Mouse (Mus musculus) midbrain, embryonic 14.5 days (tissue): ENCODE data around the gene Gramd1b. TPM values are rescaled to one million over a fixed set of nuclear protein-coding genes. Genes with fewer than 3 reads are reported as not detected.

Experiments used
- ATAC-seq: fragments of 200-750 bp; cut with Nextera tagmentation; 2 replicates; pipeline ENCODE4 v1.8.0; 2017; ENCODE audit warnings: moderate number of reproducible peaks, moderate library complexity; ENCODE audit not compliant: low FRiP score, low TSS enrichment
- DNase-seq: peaks from one replicate; pipeline ENCODE4 v3.0.0-alpha.2; 2015
- H3K27ac ChIP-seq: fragments of 300-500 bp; sonication (generic); replicated peaks from 2 replicates; pipeline ENCODE4 v1.5.1; 2014; ENCODE audit warnings: mild to moderate bottlenecking, low read depth, low read length, moderate library complexity
- H3K27me3 ChIP-seq: fragments of 300-500 bp; sonication (generic); 2 replicates; pipeline ENCODE4 v1.6.1; 2014; ENCODE audit warnings: low read length, control low read depth, mixed read lengths; ENCODE audit not compliant: control insufficient read depth, insufficient read depth
- H3K36me3 ChIP-seq: fragments of 300-500 bp; sonication (generic); 2 replicates; pipeline ENCODE4 v1.6.1; 2014; ENCODE audit warnings: low read length, control low read depth; ENCODE audit not compliant: control insufficient read depth, insufficient read depth
- H3K4me1 ChIP-seq: fragments of 300-500 bp; sonication (generic); 2 replicates; pipeline ENCODE4 v1.6.1; 2014; ENCODE audit warnings: mild to moderate bottlenecking, antibody characterized with exemption, low read length, control low read depth; ENCODE audit not compliant: control insufficient read depth, insufficient read depth
- H3K4me2 ChIP-seq: fragments of 300-500 bp; sonication (generic); 2 replicates; pipeline ENCODE4 v1.6.1; 2014; ENCODE audit warnings: mild to moderate bottlenecking, low read length, moderate library complexity
- H3K4me3 ChIP-seq: fragments of 300-500 bp; sonication (generic); replicated peaks from 2 replicates; pipeline ENCODE4 v1.5.1; 2014; ENCODE audit warnings: low read depth, low read length
- H3K9ac ChIP-seq: fragments of 300-500 bp; sonication (generic); replicated peaks from 2 replicates; pipeline ENCODE4 v1.6.1; 2014; ENCODE audit warnings: mild to moderate bottlenecking, low read length, moderate library complexity
- H3K9me3 ChIP-seq: fragments of 300-500 bp; sonication (generic); 2 replicates; pipeline ENCODE4 v1.6.1; 2016; ENCODE audit warnings: low read length, control low read depth, mixed read lengths; ENCODE audit not compliant: control insufficient read depth
- WGBS: fragments of 180-500 bp; shearing (Covaris S2); extraction: QIAGEN DNeasy Blood & Tissue Kit; methylation state at CpG from one replicate; pipeline ENCODE4 v1.1.7; 2014; 5-methylcytosine and 5-hydroxymethylcytosine counted together
- polyA plus RNA-seq: library from polyadenylated mRNA; unstranded; fragments of >200 nt; fragmentation: Nextera tagmentation; extraction: Ambion mirVana; gene quantifications from 2 replicates; pipeline ENCODE4 v1.2.1, GENCODE M21; 2014

Gene Gramd1b
- polyA plus RNA-seq, 1 experiment from 2014 or later: 11.3 TPM

DNA sequence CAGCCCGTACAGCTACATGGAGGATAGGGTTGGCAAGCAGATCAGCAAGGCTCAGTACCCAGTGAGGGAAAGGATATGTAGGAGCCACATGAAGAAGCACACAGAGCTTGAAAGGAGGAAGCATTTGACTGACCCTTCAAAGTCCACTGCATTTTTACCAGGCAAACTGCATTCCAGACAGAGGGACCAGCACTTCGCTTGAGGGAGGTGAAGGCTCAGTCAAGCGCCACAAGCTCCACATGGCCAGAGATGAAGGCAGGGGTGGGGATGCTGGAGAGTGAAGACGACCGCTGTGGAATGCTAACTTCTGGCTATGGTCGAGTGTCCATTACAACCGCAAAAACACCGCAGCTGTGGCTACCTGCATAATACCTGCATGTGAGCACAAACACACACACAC, 100.2 kb downstream of the Gramd1b start:
- Histone ChIP-seq H3K27ac (no peak overlapping the region), H3K27me3 (no peaks in the 10 kb centered on the region), H3K36me3 (no peaks in the 10 kb centered on the region), H3K4me3 (no peak overlapping the region), H3K9ac (no peak overlapping the region), H3K4me2 (no peak overlapping the region), H3K4me1 (no peaks in the 10 kb centered on the region), H3K9me3 (no peaks in the 10 kb centered on the region)
- DNase-seq (no peak), ATAC-seq (no peak)
- 85% methylated on average over 8 of the region's 8 CpGs for WGBS

DNA sequence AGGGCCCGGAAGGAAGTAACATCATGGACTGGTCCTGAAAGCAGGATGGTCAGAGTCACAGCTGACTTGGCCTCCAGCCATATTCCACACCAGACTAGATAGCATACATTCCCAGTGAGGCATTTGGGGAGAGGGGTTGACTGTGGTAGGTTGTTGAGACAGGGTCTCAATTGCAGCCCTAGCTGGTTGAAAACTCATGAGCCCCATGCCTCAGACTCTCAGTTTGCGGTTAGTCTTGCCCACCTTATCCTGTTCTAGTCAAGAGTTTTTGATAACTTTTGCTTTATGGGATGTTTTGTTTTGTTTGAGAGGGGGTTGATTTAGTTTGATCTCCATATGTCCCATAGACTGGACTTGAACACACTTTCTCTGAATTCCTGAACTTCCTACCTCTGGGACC, 103.5 kb downstream of the Gramd1b start:
- Histone ChIP-seq H3K36me3 (no peaks in the 10 kb centered on the region), H3K4me1 (no peaks in the 10 kb centered on the region), H3K27me3 (no peaks in the 10 kb centered on the region), H3K9me3 (no peaks in the 10 kb centered on the region), H3K4me2 (no peak overlapping the region), H3K9ac (no peak overlapping the region), H3K27ac (no peak overlapping the region), H3K4me3 (no peak overlapping the region)
- DNase-seq (no peak), ATAC-seq (no peak)
- 89% methylated on average over 2 of the region's 2 CpGs for whole genome bisulfite sequencing

DNA sequence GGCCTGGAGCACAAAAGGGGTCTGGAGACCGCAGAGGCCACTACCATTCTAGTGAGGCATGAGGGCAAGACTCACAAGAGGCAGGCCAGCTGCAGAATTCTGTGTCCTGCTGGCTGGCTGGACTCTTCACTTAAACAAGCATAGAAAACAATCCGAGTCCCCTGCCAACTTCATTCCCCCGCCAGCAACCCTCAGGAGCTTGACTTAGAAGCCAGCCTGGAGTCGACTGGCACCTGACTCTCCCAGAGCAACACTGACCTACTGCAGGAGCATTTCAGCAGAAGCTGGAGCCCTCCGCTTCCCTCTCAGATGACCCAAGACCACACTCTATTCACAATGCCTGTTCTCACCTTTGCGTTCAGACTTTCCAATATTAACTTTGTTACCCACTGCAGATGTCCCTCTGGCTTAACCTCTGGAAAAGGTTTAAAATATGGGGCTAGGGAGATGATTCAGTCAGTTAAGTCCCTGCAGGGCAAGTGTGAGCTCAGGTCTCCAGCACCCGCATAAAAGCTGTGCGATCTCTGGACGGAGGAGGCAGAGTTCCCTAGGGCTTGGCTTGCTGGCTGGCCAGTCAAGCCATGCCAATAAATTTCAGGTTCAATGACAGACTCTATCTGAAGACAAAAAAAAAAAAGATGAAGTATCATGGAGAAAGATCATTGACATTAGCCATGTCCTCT, 104.8 kb downstream of the Gramd1b start:
- no peak for ATAC-seq
- Histone ChIP-seq H3K27ac (no peak overlapping the region), H3K36me3 (no peaks in the 10 kb centered on the region), H3K9ac (no peak overlapping the region), H3K4me2 (no peak overlapping the region), H3K9me3 (no peaks in the 10 kb centered on the region), H3K4me1 (no peaks in the 10 kb centered on the region), H3K4me3 (no peak overlapping the region), H3K27me3 (no peaks in the 10 kb centered on the region)
- DNase-seq: no peak
- 88% methylated on average over 9 of the region's 9 CpGs for WGBS

DNA sequence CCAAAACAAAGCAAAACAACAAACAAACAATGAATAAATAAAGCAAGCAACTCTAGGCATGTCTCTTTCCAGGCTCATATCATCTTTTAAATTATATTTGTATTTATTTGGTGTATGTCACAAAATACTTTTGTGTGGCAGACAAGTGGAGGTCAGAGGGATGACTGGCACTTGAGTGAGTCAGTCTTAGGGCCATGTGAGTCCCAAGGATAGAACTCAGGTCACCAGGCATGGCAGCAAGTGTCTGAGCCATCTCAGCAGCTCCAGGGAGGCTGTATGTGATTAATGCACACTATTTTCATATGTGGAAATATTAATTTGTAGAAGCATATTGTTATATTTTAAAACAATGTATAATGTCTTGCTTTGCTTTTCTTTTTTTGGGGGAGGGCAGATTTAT, 106.3 kb downstream of the Gramd1b start:
- Histone ChIP-seq H3K9me3 (no peaks in the 10 kb centered on the region), H3K4me1 (no peaks in the 10 kb centered on the region), H3K9ac (no peak overlapping the region), H3K4me3 (no peak overlapping the region), H3K27me3 (no peaks in the 10 kb centered on the region), H3K27ac (no peak overlapping the region), H3K36me3 (no peaks in the 10 kb centered on the region), H3K4me2 (no peak overlapping the region)
- no peak for DNase-seq
- ATAC-seq: no peak

DNA sequence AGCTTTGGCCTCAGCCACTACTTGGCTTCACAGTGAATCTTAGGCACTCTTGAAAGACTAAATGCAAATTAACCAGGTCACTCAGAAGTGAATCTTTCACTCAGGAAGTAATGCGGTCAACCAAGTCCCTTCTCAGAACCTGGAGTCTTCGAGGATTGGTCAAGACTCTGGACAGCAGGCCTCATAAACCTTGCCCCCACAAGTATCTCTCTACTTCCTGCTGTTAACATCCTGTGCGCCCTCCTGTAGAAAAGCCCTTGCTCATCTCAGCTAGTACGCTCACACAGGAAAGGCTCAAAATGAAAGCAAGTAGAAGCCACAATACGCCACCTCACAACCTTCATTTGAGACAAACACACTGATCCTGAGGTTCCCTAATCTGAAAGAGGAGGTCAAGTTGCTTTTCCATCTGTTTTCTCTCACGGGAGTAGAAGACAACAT, 107.7 kb downstream of the Gramd1b start:
- no peak overlapping the region for H3K4me3 ChIP-seq
- WGBS: 91% methylated on average over 6 of the region's 6 CpGs
- no peaks in the 10 kb centered on the region for H3K4me1 ChIP-seq
- H3K9me3 ChIP-seq: no peaks in the 10 kb centered on the region
- ATAC-seq: no peak
- no peak overlapping the region for H3K9ac ChIP-seq
- no peaks in the 10 kb centered on the region for H3K36me3 ChIP-seq
- no peak overlapping the region for H3K4me2 ChIP-seq
- DNase-seq: no peak
- H3K27ac ChIP-seq: no peak overlapping the region
- H3K27me3 ChIP-seq: no peaks in the 10 kb centered on the region

DNA sequence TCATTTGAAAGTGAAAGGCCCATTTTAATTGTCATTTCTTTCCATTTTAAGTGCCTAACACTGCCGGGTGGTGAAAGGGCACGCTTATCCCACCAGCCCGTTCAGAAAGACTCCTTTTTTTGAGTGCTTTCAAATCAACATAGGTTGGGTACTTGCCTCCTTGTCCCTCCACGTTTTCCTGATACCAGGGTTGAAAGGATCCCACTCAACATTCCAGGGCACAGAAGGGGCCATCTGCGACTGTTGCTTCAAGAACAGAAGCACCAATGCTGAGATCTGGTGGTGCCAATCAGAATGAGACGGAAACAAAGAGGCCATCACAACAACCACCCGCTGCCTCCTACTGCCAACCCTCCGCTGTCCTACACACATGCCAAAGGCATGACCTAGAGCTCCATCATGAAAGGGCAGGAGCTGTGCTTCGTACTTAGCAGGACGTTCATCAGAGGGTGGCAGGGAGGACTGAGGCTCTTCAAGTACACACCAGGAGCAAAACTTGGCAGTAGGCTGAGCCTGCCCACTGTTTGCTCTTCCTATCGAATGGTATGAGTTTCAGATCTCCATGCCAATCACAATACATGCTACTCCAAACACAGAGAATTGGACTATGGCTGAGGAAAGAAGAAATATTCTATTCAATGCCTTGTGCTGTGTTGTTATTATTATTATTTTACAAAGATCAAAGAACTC, 108.7 kb downstream of the Gramd1b start:
- ATAC-seq: no peak
- H3K4me1 ChIP-seq: no peaks in the 10 kb centered on the region
- no peaks in the 10 kb centered on the region for H3K36me3 ChIP-seq
- no peak overlapping the region for H3K4me3 ChIP-seq
- WGBS: 85% methylated on average over 11 of the region's 11 CpGs
- H3K27me3 ChIP-seq: no peaks in the 10 kb centered on the region
- no peaks in the 10 kb centered on the region for H3K9me3 ChIP-seq
- no peak overlapping the region for H3K9ac ChIP-seq
- DNase-seq: no peak
- H3K4me2 ChIP-seq: no peak overlapping the region
- no peak overlapping the region for H3K27ac ChIP-seq

DNA sequence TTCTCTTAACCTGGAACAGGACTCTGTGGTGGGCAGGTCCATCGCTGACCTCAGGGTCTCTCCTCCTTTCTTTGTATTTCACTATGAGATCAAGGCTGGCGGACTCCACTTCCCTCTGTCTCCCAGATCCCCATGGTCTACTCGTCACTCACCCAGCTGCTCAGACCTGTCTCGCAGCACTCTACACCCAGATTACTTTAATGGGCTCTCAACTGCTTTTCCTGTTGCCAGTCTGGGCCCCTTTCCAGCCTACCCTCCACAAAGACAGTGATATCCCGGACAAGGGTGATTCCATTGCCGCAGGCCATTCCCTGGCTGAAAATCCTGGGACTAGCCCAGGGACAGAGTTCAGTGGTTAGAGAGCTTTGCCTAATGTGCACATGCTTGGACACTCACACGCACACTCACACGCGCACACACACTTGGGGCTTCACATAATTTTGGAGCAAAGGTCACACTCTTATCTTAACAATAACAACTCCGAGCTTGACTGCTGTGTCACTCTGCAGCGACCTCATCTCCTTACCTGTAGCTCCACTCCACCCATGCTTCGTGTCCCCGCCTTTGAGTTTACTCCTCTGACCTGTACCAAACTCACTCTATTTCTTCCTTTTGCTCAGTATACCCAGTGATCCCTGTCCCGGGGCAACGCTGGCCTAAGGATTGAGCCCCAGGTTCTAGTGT, 110.4 kb downstream of the Gramd1b start:
- H3K27me3 ChIP-seq: no peaks in the 10 kb centered on the region
- H3K27ac ChIP-seq: no peak overlapping the region
- no peak overlapping the region for H3K9ac ChIP-seq
- no peak for DNase-seq
- H3K4me2 ChIP-seq: no peak overlapping the region
- no peaks in the 10 kb centered on the region for H3K36me3 ChIP-seq
- ATAC-seq: no peak
- H3K4me3 ChIP-seq: no peak overlapping the region
- WGBS: 88% methylated on average over 15 of the region's 15 CpGs
- no peaks in the 10 kb centered on the region for H3K9me3 ChIP-seq
- H3K4me1 ChIP-seq: no peaks in the 10 kb centered on the region

DNA sequence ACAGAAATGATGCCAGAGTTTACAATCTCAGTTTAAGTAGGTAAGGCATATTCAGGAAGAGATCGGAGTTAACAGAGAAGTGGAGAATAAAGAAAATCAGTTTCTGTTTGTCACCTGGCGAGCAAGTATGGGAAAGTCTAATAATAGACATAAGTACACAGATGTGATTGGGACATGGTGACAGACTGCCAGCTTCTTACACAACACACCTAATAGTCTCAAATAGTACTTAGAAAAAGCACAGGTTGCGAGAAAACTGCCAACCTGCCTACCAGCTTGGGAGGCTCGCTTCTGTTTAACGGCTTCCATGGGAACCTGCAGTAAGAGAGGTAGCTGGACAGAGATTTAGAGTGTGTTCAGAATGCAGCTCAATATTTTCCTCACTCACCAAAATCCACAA, 112.4 kb downstream of the Gramd1b start:
- Histone ChIP-seq H3K4me3 (no peak overlapping the region), H3K4me1 (no peaks in the 10 kb centered on the region), H3K9me3 (no peaks in the 10 kb centered on the region), H3K27ac (no peak overlapping the region), H3K27me3 (no peaks in the 10 kb centered on the region), H3K4me2 (no peak overlapping the region), H3K9ac (no peak overlapping the region; the same call in 1 of the 2 replicates), H3K36me3 (no peaks in the 10 kb centered on the region)
- no peak for DNase-seq
- no peak for ATAC-seq
- WGBS: 94% methylated on average over 5 of the region's 5 CpGs

DNA sequence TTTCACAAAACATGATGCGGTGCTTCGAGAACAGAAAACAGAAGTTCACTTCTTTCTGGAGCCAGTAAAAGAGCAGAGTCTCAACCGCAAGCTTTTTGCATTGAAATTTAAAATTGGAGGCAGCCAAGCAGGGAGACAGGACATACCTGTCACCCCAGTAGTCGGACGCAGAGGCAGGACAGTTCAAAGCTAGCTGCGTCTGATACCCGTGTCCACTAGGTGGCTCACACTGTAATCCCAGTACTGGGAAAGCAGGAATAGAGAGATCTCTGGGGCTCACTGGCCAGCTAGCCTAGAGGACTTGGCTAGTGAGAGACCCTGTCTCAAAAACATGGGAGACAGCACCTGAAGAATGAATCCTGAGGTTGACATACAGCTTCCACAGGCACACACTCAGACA, 115.0 kb downstream of the Gramd1b start:
- WGBS: 85% methylated on average over 7 of the region's 7 CpGs
- H3K4me1 ChIP-seq: no peaks in the 10 kb centered on the region
- DNase-seq (no peak), ATAC-seq (no peak)
- H3K36me3 ChIP-seq: no peaks in the 10 kb centered on the region
- no peak overlapping the region for H3K4me3 ChIP-seq
- H3K27ac ChIP-seq: no peak overlapping the region
- no peaks in the 10 kb centered on the region for H3K9me3 ChIP-seq
- no peaks in the 10 kb centered on the region for H3K27me3 ChIP-seq
- H3K9ac ChIP-seq: no peak overlapping the region
- H3K4me2 ChIP-seq: no peak overlapping the region
